Mouse (Mus musculus) stomach, embryonic 16.5 days (tissue): Measurements from ENCODE around the gene Epc2. TPM values are rescaled to one million over a fixed set of nuclear protein-coding genes. Genes with fewer than 3 reads are reported as not detected.
"Not testable (repeated sequence)": the region's sequence is repeated elsewhere in the genome, so short reads cannot be mapped to it uniquely, and the experiment has no call there.

Experiments
- ATAC-seq: fragments of 200-750 bp; cut with Nextera tagmentation; 2 replicates; pipeline ENCODE4 v1.8.0; 2017; ENCODE audit warnings: moderate number of reproducible peaks, moderate TSS enrichment; ENCODE audit not compliant: insufficient read depth, low FRiP score
- H3K27ac ChIP-seq: fragments of 300-500 bp; sonication (generic); 2 replicates; pipeline ENCODE4 v1.5.1; 2014; ENCODE audit warnings: low read length
- H3K27me3 ChIP-seq: fragments of 300-500 bp; sonication (generic); 2 replicates; pipeline ENCODE4 v1.6.1; 2014; ENCODE audit warnings: low read length, control low read depth, mixed read lengths; ENCODE audit not compliant: control insufficient read depth, insufficient read depth
- H3K36me3 ChIP-seq: fragments of 300-500 bp; sonication (generic); 2 replicates; pipeline ENCODE4 v1.6.1; 2014; ENCODE audit warnings: low read length; ENCODE audit not compliant: control insufficient read depth, insufficient read depth
- H3K4me1 ChIP-seq: fragments of 300-500 bp; sonication (generic); 2 replicates; pipeline ENCODE4 v1.6.1; 2014; ENCODE audit warnings: low read length, control low read depth, mixed read lengths; ENCODE audit not compliant: control insufficient read depth, insufficient read depth
- H3K4me2 ChIP-seq: fragments of 300-500 bp; sonication (generic); 2 replicates; pipeline ENCODE4 v1.6.1; 2014; ENCODE audit warnings: low read depth, low read length, mixed read lengths
- H3K4me3 ChIP-seq: fragments of 300-500 bp; sonication (generic); replicated peaks from 2 replicates; pipeline ENCODE4 v1.5.1; 2014; ENCODE audit warnings: mild to moderate bottlenecking, low read length
- H3K9ac ChIP-seq: fragments of 300-500 bp; sonication (generic); 2 replicates; pipeline ENCODE4 v1.6.1; 2014; ENCODE audit warnings: low read length
- H3K9me3 ChIP-seq: fragments of 300-500 bp; sonication (generic); replicated peaks from 2 replicates; pipeline ENCODE4 v1.6.1; 2016; ENCODE audit warnings: low read length, control low read depth; ENCODE audit not compliant: control insufficient read depth
- WGBS: fragments of 180-500 bp; shearing (Covaris S2); extraction: QIAGEN DNeasy Blood & Tissue Kit; methylation state at CpG from one replicate; pipeline ENCODE4 v1.1.7; 2014; 5-methylcytosine and 5-hydroxymethylcytosine counted together
- polyA plus RNA-seq: library from polyadenylated mRNA; unstranded; fragments of >200 nt; fragmentation: Nextera tagmentation; extraction: Ambion mirVana; gene quantifications from 2 replicates; pipeline ENCODE4 v1.2.1, GENCODE M21; 2015

The Epc2 gene
- polyA plus RNA-seq, 1 experiment from 2014 or later = 6.1 TPM

DNA sequence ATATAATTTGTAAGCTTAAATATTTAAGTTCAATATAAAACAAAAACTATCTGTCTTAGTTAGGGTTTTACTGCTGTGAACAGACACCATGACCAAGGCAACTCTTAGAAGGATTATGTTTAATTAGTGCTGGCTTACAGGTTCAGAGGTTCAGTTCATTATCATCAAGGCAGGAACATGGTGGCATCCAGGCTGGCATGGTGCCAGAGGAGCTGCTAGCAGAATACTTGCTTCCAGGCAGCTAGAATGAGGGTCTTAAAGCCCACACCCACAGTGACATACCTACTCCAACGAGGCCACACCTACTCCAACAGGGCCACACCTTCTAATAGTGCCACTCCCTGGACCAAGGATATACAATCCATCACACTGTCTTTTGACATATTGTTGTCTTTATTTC is 53.9 kb downstream of the Epc2 start:
- not testable (repeated sequence) for H3K4me3 ChIP-seq, H3K4me2 ChIP-seq, H3K9ac ChIP-seq, H3K9me3 ChIP-seq, H3K4me1 ChIP-seq, ATAC-seq, H3K36me3 ChIP-seq, H3K27ac ChIP-seq, H3K27me3 ChIP-seq
- 81% methylated on average over 1 of the region's 1 CpGs for WGBS

DNA sequence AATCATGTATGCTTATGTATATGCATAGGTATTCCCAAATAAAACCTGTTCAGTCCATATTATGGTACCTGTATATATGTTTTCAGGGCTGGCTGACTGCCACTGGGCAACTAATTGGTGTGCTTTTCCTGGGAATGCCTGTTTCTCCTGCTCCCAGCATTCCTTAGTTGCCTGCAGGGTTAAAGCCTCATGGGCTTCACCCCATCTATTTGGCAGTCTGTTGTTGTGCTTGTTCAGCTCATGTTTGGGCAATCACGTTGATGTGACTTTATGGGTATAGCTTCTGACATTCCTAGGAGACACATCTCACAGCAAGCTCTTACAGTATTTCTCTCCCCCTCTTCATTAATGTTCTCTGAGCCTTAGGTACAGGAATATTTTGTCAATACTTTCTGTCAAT is 59.5 kb downstream of the Epc2 start:
- no peaks in the 10 kb centered on the region for H3K27me3 ChIP-seq

DNA sequence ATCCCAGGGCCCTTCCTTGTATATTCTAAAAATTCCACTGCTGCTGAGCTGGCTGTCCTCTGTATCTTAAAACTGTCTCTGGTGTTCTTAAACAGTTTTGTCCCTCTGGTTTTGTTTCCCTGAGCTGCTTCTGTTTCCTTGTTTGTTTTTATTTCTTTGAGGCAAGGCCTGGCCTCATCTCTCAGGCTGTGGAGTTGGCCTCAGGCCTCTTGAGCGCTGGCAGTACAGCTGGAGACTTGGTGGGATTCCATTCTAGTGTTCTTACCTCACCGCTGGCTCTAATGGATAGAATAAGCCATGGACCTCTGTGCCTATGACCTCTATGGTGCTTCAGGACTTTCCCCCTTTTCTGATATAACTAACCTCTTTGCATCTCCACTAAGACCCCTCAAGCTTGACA is 64.7 kb downstream of the Epc2 start:
- 72% methylated on average over 2 of the region's 2 CpGs for WGBS
- Histone ChIP-seq H3K4me3 (no peak overlapping the region), H3K36me3 (no peaks in the 10 kb centered on the region), H3K4me1 (0 out of 2 replicates have a peak, but pooled peaks cover 2% of the 10 kb centered on the region), H3K27ac (no peak overlapping the region), H3K4me2 (no peak overlapping the region), H3K9me3 (no peaks in the 10 kb centered on the region), H3K9ac (no peak overlapping the region), H3K27me3 (no peaks in the 10 kb centered on the region)
- no peak for ATAC-seq

More for the DNA sequence above, 59.5 kb downstream of the Epc2 start:
- Histone ChIP-seq H3K4me2 (no peak overlapping the region), H3K9me3 (no peaks in the 10 kb centered on the region), H3K36me3 (no peaks in the 10 kb centered on the region), H3K27ac (no peak overlapping the region), H3K9ac (no peak overlapping the region), H3K4me1 (0 out of 2 replicates have a peak, but pooled peaks cover 2% of the 10 kb centered on the region), H3K4me3 (no peak overlapping the region)
- WGBS = 34% methylated on average over 1 of the region's 1 CpGs
- ATAC-seq = no peak

DNA sequence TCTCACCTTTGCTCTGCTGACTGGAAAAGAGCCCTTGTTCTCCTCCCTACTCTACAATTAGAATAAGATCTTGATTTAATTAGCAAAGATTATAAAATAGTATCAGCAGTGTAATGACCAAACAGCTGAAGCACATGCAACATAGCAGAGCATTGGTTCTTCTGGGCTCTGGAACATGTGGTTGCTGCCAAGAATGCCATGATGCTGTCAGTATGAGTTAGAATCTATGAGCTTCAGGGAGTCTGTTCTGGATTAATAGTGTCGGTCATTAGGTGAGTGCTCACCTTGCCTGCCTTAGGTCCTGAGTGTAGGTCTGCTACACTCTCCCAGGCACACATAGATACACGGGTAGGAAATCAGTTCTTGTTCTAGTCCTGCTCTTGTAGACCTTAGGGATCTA is 69.1 kb downstream of the Epc2 start:
- no peak overlapping the region for H3K4me3 ChIP-seq

DNA sequence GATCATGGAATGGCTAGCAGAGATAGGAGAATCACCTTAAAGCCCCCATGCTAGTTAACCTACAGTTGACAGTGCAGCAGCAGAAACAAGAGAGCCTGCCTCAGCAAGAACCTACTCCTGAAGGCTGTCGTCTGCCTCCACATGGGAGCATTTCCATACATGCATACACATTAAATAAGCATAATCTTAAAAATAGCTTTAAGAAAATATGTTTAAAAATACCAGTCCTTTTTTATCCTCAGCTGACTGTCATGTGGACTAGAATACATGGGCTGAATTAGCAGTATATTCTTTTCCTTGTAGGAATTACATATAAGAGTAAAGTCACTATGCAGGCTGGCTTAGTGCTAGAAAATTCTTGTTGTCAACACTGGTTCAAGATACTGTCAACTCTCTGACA is 69.7 kb downstream of the Epc2 start:
- Histone ChIP-seq H3K27ac (no peak overlapping the region; the same call in 1 of the 2 replicates), H3K9me3 (no peaks in the 10 kb centered on the region), H3K4me2 (no peak overlapping the region), H3K27me3 (no peaks in the 10 kb centered on the region), H3K4me1 (no peaks in the 10 kb centered on the region), H3K9ac (no peak overlapping the region), H3K4me3 (no peak overlapping the region), H3K36me3 (no peaks in the 10 kb centered on the region)
- WGBS = 71% methylated on average over 1 of the region's 1 CpGs
- ATAC-seq = no peak

More for the DNA sequence above, 69.1 kb downstream of the Epc2 start:
- H3K9ac ChIP-seq = no peak overlapping the region
- no peak for ATAC-seq
- no peaks in the 10 kb centered on the region for H3K36me3 ChIP-seq
- WGBS = 84% methylated on average over 2 of the region's 2 CpGs
- H3K4me1 ChIP-seq = 0 out of 2 replicates have a peak, but pooled peaks cover 2% of the 10 kb centered on the region
- H3K4me2 ChIP-seq = no peak overlapping the region
- no peak overlapping the region for H3K27ac ChIP-seq
- H3K9me3 ChIP-seq = no peaks in the 10 kb centered on the region
- H3K27me3 ChIP-seq = no peaks in the 10 kb centered on the region

DNA sequence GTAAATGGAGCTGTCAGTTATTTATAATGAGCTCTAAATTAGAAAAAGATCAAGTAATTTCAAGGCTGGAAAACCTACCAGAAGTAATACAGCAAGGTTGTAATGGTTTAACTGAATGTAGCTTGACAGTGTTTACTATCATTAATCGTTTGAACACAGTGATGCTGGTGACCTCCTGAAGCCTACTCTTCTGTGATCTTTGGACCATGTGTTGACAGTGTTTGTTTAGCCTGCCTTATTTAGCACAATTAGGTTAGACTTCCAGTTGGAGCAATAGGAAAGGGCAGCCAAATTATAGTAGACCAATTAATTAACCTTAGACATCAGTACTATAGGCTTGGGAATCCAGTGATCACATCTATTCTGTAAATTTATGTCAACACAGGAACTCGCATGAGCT is 70.3 kb downstream of the Epc2 start:
- Histone ChIP-seq H3K27ac (no peak overlapping the region), H3K9me3 (no peaks in the 10 kb centered on the region), H3K36me3 (no peaks in the 10 kb centered on the region), H3K27me3 (no peaks in the 10 kb centered on the region), H3K9ac (no peak overlapping the region), H3K4me1 (no peaks in the 10 kb centered on the region), H3K4me2 (no peak overlapping the region), H3K4me3 (no peak overlapping the region)
- no peak for ATAC-seq
- 62% methylated on average over 2 of the region's 2 CpGs for WGBS

DNA sequence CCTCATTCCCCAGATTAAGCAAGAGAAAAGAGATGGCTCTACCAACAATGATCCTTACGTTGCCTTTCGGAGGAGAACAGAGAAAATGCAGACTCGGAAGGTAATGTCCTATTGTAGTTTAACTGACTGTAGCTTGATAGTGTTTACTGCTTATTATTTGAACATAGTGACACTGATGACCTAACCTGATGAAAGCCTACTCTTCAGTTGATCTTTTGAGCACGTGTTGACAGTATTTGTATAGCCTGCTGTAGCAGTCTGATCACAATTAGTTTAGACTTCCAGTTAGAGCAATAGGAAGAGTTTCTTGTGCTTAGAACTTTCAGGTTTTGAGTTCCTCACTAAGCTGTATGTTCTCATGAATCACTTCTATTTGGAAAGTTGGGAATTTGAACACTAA is 71.3 kb downstream of the Epc2 start:
- Histone ChIP-seq H3K27ac (no peak overlapping the region), H3K36me3 (no peaks in the 10 kb centered on the region), H3K9me3 (no peaks in the 10 kb centered on the region), H3K4me3 (no peak overlapping the region), H3K9ac (no peak overlapping the region), H3K4me1 (no peaks in the 10 kb centered on the region), H3K27me3 (no peaks in the 10 kb centered on the region), H3K4me2 (no peak overlapping the region)
- ATAC-seq = no peak
- 82% methylated on average over 4 of the region's 4 CpGs for WGBS

DNA sequence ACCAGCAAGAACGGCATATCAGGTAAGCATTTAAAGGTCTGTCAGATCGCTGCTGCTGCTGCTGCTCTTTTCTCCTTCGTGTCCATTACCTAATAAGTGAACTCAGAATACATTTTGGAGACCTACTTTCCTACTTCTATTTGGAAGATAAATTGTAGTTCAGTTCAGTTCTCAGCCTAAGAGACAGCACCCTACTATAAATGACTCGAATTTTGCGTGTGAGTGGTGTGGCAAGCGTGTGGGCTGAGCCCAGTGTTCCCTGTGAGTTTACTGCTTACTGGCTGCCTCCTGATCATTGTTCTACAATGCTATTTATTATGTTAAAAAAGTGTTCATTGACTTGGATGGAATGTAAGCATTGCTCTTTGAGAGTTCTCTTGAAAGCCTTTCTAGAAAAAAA is 85.9 kb downstream of the Epc2 start:
- no peaks in the 10 kb centered on the region for H3K4me1 ChIP-seq
- H3K27me3 ChIP-seq = no peaks in the 10 kb centered on the region
- no peak overlapping the region for H3K27ac ChIP-seq
- 91% methylated on average over 6 of the region's 6 CpGs for WGBS
- no peaks in the 10 kb centered on the region for H3K36me3 ChIP-seq
- no peak overlapping the region for H3K4me2 ChIP-seq
- no peak overlapping the region for H3K4me3 ChIP-seq
- no peak for ATAC-seq
- H3K9me3 ChIP-seq = no peaks in the 10 kb centered on the region
- H3K9ac ChIP-seq = no peak overlapping the region

DNA sequence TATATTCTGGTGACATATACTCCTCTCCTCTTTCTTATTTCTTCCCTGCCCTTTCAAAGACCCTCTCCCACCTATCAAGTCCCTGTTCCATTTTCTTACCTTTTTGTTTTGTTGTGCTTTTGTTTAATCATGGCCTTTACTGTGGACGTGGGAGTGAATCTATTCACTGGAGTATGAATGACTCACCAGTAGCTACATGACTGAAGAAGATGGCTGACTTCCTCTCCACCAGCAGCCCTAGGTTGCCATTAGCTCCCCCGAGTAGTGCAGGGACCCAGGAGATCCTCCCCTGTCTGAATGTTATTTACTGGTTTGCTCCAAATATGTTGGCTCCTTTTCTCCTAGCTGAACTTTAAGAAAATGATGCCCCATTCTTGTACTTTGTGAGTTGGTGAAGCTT is 86.8 kb downstream of the Epc2 start:
- no peak for ATAC-seq
- no peaks in the 10 kb centered on the region for H3K27me3 ChIP-seq
- WGBS = 60% methylated on average over 2 of the region's 2 CpGs

DNA sequence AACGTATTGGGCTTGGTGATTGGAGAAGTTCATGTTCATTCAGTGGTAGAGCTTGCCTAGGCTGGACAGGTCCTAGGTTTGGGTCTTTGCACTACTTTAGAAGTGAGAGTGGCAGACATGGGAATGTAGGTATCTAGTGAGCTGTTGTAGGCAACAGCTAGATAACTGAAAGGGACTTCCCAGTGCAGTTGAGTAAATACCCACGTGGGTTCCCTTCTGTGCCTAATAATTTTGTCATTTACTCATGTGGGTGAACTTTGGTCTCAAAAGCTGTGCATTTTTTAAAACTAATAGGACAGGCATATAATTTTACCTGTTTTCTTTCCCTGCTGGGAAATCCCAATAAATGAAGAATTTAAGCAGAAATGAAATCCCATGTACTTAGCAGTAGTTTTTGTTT is 88.5 kb downstream of the Epc2 start:
- H3K27ac ChIP-seq = no peak overlapping the region
- H3K4me1 ChIP-seq = no peaks in the 10 kb centered on the region
- WGBS = 75% methylated on average over 2 of the region's 2 CpGs
- no peak overlapping the region for H3K9ac ChIP-seq
- H3K36me3 ChIP-seq = no peaks in the 10 kb centered on the region
- no peaks in the 10 kb centered on the region for H3K9me3 ChIP-seq
- no peak for ATAC-seq
- H3K27me3 ChIP-seq = no peaks in the 10 kb centered on the region
- no peak overlapping the region for H3K4me2 ChIP-seq
- no peak overlapping the region for H3K4me3 ChIP-seq

More for the DNA sequence above, 86.8 kb downstream of the Epc2 start:
- no peak overlapping the region for H3K4me2 ChIP-seq
- H3K4me1 ChIP-seq = no peaks in the 10 kb centered on the region
- H3K36me3 ChIP-seq = no peaks in the 10 kb centered on the region
- no peak overlapping the region for H3K27ac ChIP-seq
- no peaks in the 10 kb centered on the region for H3K9me3 ChIP-seq
- no peak overlapping the region for H3K4me3 ChIP-seq
- H3K9ac ChIP-seq = no peak overlapping the region
